ENCODE assay signal across 15 mouse cellular contexts in the genomic region with DNA sequence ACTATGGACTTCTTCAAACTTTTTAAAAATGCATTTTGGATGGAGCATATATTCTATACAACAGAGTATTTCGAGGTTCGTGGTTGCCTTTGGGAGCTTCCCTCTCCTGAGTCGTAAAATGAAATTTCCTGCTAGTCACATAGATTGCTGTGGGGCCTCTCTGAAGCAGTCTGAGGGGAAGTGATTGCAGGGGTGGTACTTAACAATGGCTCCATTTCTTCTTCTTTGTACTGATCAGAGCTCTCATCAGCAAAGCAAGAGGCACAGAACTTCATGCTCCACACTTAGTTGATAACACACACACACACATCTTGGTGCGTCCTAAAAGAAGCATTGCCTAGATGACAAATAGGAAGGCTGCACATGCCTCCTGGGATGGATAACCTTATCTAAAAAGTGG.
"Had no signal": no experiment of that assay in that cellular context is flagged by ENCODE, and none has a peak within 500 bp of the region (broad histone marks: within the 10 kb centered on the region; RNA-seq: fewer than 3 reads in every experiment).

No protein-coding gene starts in this region.

- H3K9me3 ChIP-seq: lung, embryonic 15.5 days had no signal

- H3K27me3 ChIP-seq: lung, embryonic 15.5 days had no signal

- H3K4me3 ChIP-seq: layer of hippocampus, adult 2 months; lung, embryonic 15.5 days had no signal

- H3K4me2 ChIP-seq: liver, embryonic 11.5 days; lung, embryonic 15.5 days; midbrain, embryonic 11.5 days had no signal

- H3K36me3 ChIP-seq: lung, embryonic 15.5 days had no signal

- H3K9ac ChIP-seq: liver, embryonic 14.5 days; lung, embryonic 15.5 days had no signal

- H3K27ac ChIP-seq: layer of hippocampus, adult 2 months; liver, embryonic 14.5 days; lung, embryonic 15.5 days had no signal

- DNase-seq: kidney, adult 18-20 months; kidney, adult 9 months; kidney, postnatal 25 days; layer of hippocampus, adult 9-11 months; lung, adult 18-20 months; lung, postnatal 10 days; lung, postnatal 36 days; midbrain, embryonic 14.5 days; thymus, adult 2 months; thymus, postnatal 25 days had no signal
